Mouse (Mus musculus) spleen, postnatal 36 days (tissue): ENCODE measurements around the gene Map7d1.

Experiments used
- DNase-seq, 2 experiments: peaks; one replicate each; pipeline ENCODE4 v3.0.0; 2022; ENCODE audit warnings: low spot score in 2 of 2, mixed read lengths in 1 of 2

Gene Map7d1

GRCm38 (mm10) chr4:126269292-126269691 lies 13.1 kb upstream of the Map7d1 start:
- no peak for DNase-seq

GRCm38 (mm10) chr4:126262119-126262807 lies 6.1 kb upstream of the Map7d1 start, which contains the start of gene Trappc3:
Trappc3 (plus strand) TSS chr4:126262325.
- peak; percentile 99 for DNase-seq

GRCm38 (mm10) chr4:126261675-126262074 lies 5.5 kb upstream of the Map7d1 start:
- DNase-seq = no peak

GRCm38 (mm10) chr4:126261266-126261665 lies 5.1 kb upstream of the Map7d1 start:
- no peak for DNase-seq

- DNase-seq = peak; percentile 77 to 81
Observed at GRCm38 (mm10) chr4:126260520-126261201, 4.5 kb upstream of the Map7d1 start.

- peak; percentile 87 for DNase-seq
Observed at GRCm38 (mm10) chr4:126259523-126260160, 3.5 kb upstream of the Map7d1 start.

GRCm38 (mm10) chr4:126259063-126259462 lies 2.9 kb upstream of the Map7d1 start:
- no peak for DNase-seq

- DNase-seq = no peak
Observed at GRCm38 (mm10) chr4:126256967-126257881, 1.1 kb upstream of the Map7d1 start.

- DNase-seq = no peak
Observed at GRCm38 (mm10) chr4:126255113-126256001, 786 bp downstream of the Map7d1 start.

GRCm38 (mm10) chr4:126254315-126255112 lies 1.6 kb downstream of the Map7d1 start:
- DNase-seq = no peak

- DNase-seq = no peak
Observed at GRCm38 (mm10) chr4:126253637-126254272, 2.4 kb downstream of the Map7d1 start.

GRCm38 (mm10) chr4:126252411-126253237 lies 3.5 kb downstream of the Map7d1 start:
- no peak for DNase-seq

GRCm38 (mm10) chr4:126251655-126252254 lies 4.4 kb downstream of the Map7d1 start:
- no peak for DNase-seq

GRCm38 (mm10) chr4:126250659-126251058 lies 5.5 kb downstream of the Map7d1 start:
- no peak for DNase-seq

GRCm38 (mm10) chr4:126248261-126248868 lies 7.8 kb downstream of the Map7d1 start:
- no peak for DNase-seq

- no peak for DNase-seq
Observed at GRCm38 (mm10) chr4:126246202-126246889, 9.8 kb downstream of the Map7d1 start.

- no peak for DNase-seq
Observed at GRCm38 (mm10) chr4:126242510-126242909, 13.6 kb downstream of the Map7d1 start.
